Mouse (Mus musculus): ENCODE measurements around the gene Hk3. TPM values are rescaled to one million over a fixed set of nuclear protein-coding genes. Genes with fewer than 3 reads are reported as not detected.

Gene Hk3
- polyA plus RNA-seq, 1 experiment from 2014 or later, result 0.86 TPM

DNA sequence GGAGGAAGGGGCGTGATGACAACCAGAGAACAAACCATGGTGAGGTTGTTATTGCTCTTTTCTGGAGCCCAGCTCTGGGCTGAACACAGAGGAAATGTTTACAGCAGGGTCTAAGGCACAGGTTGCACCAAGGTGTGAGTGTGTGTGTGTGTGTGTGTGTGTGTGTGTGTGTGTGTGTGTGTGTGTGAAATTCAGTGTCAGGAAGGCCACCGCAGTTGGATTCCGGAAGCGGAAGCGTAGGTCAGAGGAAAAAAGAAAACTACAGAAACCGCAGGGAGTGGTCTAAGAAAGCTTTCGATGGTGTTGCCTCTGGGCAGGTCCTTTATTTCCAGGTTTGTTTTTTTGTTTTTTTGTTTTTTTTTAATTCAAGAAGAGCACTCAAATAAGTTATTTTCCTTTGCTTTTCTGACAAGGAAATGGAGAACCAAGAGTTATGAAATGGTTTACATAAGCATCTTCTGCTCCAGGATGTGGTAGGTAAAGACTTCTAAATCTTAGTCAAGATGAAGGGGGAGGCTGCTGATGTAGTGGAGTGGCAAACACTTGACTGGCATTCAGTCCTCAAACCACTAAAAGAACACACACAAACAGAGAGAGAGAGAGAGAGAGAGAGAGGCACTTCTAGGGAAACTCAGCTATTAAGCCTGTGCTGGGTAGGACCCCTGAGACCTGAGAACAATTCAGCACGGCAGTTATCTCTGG is 3.1 kb downstream of the Hk3 start:
- Histone ChIP-seq H3K9ac (no peak overlapping the region), H3K4me1 (replicated peaks) (peaks cover 3% of the 10 kb centered on the region; the same call in 1 of the 2 replicates), H3K27me3 (peaks cover 6% of the 10 kb centered on the region; the same call in 1 of the 2 replicates), H3K4me2 (no peak overlapping the region), H3K27ac (no peak overlapping the region), H3K4me3 (no peak overlapping the region), H3K9me3 (replicated peaks) (no peaks in the 10 kb centered on the region), H3K36me3 (no peaks in the 10 kb centered on the region)
- WGBS, result 76% methylated on average over 8 of the region's 8 CpGs
- no peak for ATAC-seq (replicated peaks; ENCODE audit: insufficient number of reproducible peaks, insufficient read depth, low FRiP score, low read depth)

DNA sequence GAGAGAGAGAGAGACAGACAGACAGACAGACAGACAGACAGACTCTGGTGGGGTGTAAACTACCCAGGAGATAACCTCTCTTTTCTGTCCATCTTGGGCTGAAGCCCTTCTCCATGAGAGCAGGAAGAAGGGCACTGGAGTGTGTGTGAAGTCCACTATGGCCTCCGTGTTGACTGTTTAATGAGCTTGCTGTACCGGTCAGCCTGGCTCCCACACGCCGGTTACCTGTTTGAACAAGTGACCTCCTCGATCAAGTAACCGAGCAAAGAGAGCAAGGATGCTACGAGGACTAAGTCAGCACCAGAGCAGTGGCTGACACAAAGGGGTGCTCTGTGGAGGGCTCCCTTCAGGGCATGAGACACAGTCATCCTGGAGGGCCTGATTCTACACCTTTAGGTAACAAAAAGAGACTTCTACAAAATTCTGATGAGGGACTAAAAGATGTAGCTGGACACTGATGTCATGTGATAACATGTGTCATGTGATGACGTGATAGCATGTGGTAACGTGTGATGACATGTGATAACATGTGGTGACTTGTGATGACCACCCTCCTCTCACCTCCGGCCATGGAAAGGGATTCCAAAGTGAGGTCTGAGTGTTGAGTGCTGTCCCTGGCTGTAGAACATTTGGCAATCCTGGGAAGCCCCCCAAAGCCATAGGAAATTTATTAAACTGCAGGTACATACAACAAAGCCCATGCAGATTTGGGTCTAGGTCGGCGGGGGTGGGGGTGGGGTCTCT is 3.9 kb downstream of the Hk3 start:
- ATAC-seq (replicated peaks; ENCODE audit: insufficient number of reproducible peaks, insufficient read depth, low FRiP score, low read depth), result no peak
- Histone ChIP-seq H3K4me2 (no peak overlapping the region), H3K36me3 (no peaks in the 10 kb centered on the region), H3K9ac (no peak overlapping the region), H3K4me3 (no peak overlapping the region), H3K4me1 (replicated peaks) (no peaks in the 10 kb centered on the region), H3K27me3 (peaks cover 7% of the 10 kb centered on the region; the same call in 1 of the 2 replicates), H3K9me3 (replicated peaks) (no peaks in the 10 kb centered on the region), H3K27ac (no peak overlapping the region)
- WGBS, result 74% methylated on average over 12 of the region's 12 CpGs

GRCm38 (mm10) chr13:55014451-55014850 is 6.7 kb downstream of the Hk3 start:
- ATAC-seq (replicated peaks; ENCODE audit: insufficient number of reproducible peaks, insufficient read depth, low FRiP score, low read depth), result no peak

GRCm38 (mm10) chr13:55013702-55014344 is 7.4 kb downstream of the Hk3 start:
- Histone ChIP-seq H3K9me3 (replicated peaks) (no peaks in the 10 kb centered on the region), H3K4me3 (no peak overlapping the region), H3K4me1 (replicated peaks) (no peaks in the 10 kb centered on the region), H3K27me3 (peaks cover 13% of the 10 kb centered on the region), H3K4me2 (no peak overlapping the region), H3K9ac (no peak overlapping the region), H3K27ac (no peak overlapping the region), H3K36me3 (no peaks in the 10 kb centered on the region)
- ATAC-seq (replicated peaks; ENCODE audit: insufficient number of reproducible peaks, insufficient read depth, low FRiP score, low read depth), result no peak
- 35% methylated on average over 9 of the region's 9 CpGs for WGBS

More at GRCm38 (mm10) chr13:55014451-55014850, 6.7 kb downstream of the Hk3 start:
- peaks cover 12% of the 10 kb centered on the region; the same call in 1 of the 2 replicates for H3K27me3 ChIP-seq
- H3K4me3 ChIP-seq, result no peak overlapping the region
- no peak overlapping the region for H3K27ac ChIP-seq
- H3K9ac ChIP-seq, result no peak overlapping the region
- no peak overlapping the region for H3K4me2 ChIP-seq
- no peaks in the 10 kb centered on the region for H3K9me3 ChIP-seq (replicated peaks)
- 70% methylated on average over 9 of the region's 9 CpGs for WGBS
- no peaks in the 10 kb centered on the region for H3K36me3 ChIP-seq
- H3K4me1 ChIP-seq (replicated peaks), result no peaks in the 10 kb centered on the region

DNA sequence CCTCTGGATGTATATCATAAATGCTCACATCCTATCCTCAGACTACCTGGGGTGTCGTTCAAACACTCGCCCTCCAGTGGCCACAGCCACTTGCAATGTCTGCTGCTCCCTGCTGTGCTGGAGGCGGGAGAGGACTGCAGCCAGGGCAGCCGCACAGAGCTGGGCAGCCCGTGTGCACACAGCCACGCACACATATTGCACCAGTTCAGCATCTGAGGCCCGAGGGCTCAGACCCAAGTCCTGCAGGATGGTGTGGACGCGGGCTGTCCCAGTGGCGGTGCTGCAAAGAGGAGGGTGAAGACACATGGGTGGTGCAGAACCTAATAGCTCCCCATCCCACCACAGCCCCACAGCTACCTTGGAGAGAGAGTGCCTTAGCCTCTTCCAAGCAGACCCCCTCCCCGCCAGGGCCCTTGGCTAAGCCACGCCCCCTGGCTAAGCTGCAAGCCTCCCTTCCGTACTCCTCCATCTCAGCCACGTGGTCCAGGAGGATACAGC is 9.2 kb downstream of the Hk3 start:
- H3K4me3 ChIP-seq, result no peak overlapping the region
- no peak overlapping the region for H3K9ac ChIP-seq
- no peak for ATAC-seq (replicated peaks; ENCODE audit: insufficient number of reproducible peaks, insufficient read depth, low FRiP score, low read depth)
- no peaks in the 10 kb centered on the region for H3K4me1 ChIP-seq (replicated peaks)
- no peaks in the 10 kb centered on the region for H3K9me3 ChIP-seq (replicated peaks)
- 8% methylated on average over 14 of the region's 14 CpGs for WGBS
- H3K36me3 ChIP-seq, result no peaks in the 10 kb centered on the region
- H3K27ac ChIP-seq, result no peak overlapping the region
- H3K27me3 ChIP-seq, result peaks cover 22% of the 10 kb centered on the region
- H3K4me2 ChIP-seq, result no peak overlapping the region

GRCm38 (mm10) chr13:55011103-55011502 is 10.1 kb downstream of the Hk3 start:
- 85% methylated on average over 15 of the region's 15 CpGs for WGBS
- no peaks in the 10 kb centered on the region for H3K9me3 ChIP-seq (replicated peaks)
- H3K4me3 ChIP-seq, result no peak overlapping the region
- no peaks in the 10 kb centered on the region for H3K36me3 ChIP-seq
- no peak overlapping the region for H3K27ac ChIP-seq
- H3K27me3 ChIP-seq, result peaks cover 22% of the 10 kb centered on the region
- H3K9ac ChIP-seq, result no peak overlapping the region
- H3K4me1 ChIP-seq (replicated peaks), result no peaks in the 10 kb centered on the region
- no peak for ATAC-seq (replicated peaks; ENCODE audit: insufficient number of reproducible peaks, insufficient read depth, low FRiP score, low read depth)
- H3K4me2 ChIP-seq, result no peak overlapping the region

DNA sequence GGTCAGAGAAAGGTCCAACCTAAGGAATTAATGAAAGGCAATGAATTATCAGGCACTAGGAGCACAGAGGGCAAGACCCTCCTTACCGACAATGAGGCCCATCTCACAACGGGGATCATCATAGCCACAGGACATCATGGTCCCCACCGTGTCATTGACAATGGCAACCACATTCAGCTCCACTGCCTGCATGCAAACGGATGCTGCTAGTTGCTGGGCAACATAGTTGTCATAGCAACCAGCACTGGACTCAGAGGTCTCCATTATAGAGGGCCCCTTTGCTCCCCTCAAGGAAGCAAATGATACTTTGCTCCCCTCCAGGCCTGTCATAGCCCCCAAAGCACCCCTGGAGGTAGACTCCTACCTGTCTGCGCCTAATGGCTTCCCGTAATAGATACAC is 12.6 kb downstream of the Hk3 start:
- Histone ChIP-seq H3K9ac (no peak overlapping the region), H3K4me1 (replicated peaks) (no peaks in the 10 kb centered on the region), H3K4me2 (no peak overlapping the region), H3K36me3 (no peaks in the 10 kb centered on the region), H3K4me3 (no peak overlapping the region), H3K27ac (no peak overlapping the region), H3K9me3 (replicated peaks) (no peaks in the 10 kb centered on the region), H3K27me3 (peaks cover 22% of the 10 kb centered on the region)
- WGBS, result 74% methylated on average over 6 of the region's 6 CpGs
- no peak for ATAC-seq (replicated peaks; ENCODE audit: insufficient number of reproducible peaks, insufficient read depth, low FRiP score, low read depth)

DNA sequence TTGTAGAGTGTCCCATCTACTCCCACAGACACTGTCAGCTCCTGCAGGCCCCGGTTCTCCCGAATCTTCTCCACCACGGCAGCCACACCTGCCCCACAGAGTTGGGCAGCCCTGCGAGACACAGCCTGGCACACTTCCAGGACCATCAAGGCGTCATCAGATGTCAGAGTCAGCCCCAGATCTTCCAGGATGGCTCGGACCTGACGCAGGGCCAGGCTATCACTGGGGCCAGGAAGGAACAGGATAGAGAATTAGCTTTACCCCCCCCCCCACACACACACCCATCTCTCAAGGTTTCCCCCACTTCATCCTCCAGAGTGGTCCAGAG is 14.8 kb downstream of the Hk3 start:
- Histone ChIP-seq H3K27me3 (peaks cover 20% of the 10 kb centered on the region), H3K4me3 (no peak overlapping the region), H3K36me3 (no peaks in the 10 kb centered on the region), H3K4me1 (replicated peaks) (no peaks in the 10 kb centered on the region), H3K27ac (no peak overlapping the region), H3K9ac (no peak overlapping the region), H3K9me3 (replicated peaks) (no peaks in the 10 kb centered on the region), H3K4me2 (no peak overlapping the region)
- WGBS, result 68% methylated on average over 7 of the region's 7 CpGs
- no peak for ATAC-seq (replicated peaks; ENCODE audit: insufficient number of reproducible peaks, insufficient read depth, low FRiP score, low read depth)

DNA sequence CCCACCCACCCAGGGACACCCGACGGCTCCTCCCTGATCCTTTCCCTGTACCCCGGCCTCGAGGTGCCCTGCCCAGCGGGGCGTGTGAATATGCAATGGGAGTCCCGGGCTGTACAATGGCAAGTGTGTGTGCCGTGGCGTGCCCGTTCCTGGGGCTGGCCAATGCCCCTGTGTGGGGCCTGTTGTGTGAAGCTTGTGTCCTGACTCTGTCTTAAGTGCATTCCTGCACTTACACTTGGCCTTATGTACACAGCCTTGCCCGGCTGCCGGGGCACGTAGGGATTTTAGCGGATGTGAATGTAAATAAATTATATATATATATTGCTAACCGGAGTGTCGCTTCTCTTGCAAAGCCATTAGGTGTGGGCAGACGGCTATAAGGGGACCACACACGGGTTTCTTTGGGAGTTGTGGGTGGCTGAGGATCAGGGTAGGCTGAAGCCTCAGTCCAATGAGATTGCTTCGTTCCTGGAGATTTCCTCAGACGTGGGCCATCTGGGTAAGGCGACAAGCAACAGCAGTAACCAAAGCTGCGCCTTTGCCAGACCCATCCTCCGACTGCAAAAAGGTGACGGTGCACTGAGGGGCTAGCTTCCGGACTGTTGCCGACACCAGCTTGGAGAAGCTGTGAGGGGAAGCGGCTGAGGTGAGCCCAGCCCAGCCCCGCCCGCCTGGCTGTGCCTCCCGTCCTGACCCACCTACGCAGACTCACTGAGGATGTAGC is 15.3 kb downstream of the Hk3 start:
- no peak overlapping the region for H3K27ac ChIP-seq

GRCm38 (mm10) chr13:55004646-55005045 is 16.5 kb downstream of the Hk3 start:
- Histone ChIP-seq H3K9me3 (replicated peaks) (no peaks in the 10 kb centered on the region), H3K27ac (no peak overlapping the region), H3K4me2 (no peak overlapping the region), H3K27me3 (peaks cover 15% of the 10 kb centered on the region), H3K9ac (no peak overlapping the region), H3K4me1 (replicated peaks) (no peaks in the 10 kb centered on the region), H3K36me3 (no peaks in the 10 kb centered on the region), H3K4me3 (no peak overlapping the region)
- no peak for ATAC-seq (replicated peaks; ENCODE audit: insufficient number of reproducible peaks, insufficient read depth, low FRiP score, low read depth)
- WGBS, result 67% methylated on average over 11 of the region's 11 CpGs

More for the DNA sequence above, 15.3 kb downstream of the Hk3 start:
- no peak overlapping the region for H3K4me2 ChIP-seq
- H3K4me3 ChIP-seq, result no peak overlapping the region
- H3K9ac ChIP-seq, result no peak overlapping the region
- WGBS, result 71% methylated on average over 31 of the region's 31 CpGs
- peaks cover 20% of the 10 kb centered on the region for H3K27me3 ChIP-seq
- no peaks in the 10 kb centered on the region for H3K4me1 ChIP-seq (replicated peaks)
- H3K9me3 ChIP-seq (replicated peaks), result no peaks in the 10 kb centered on the region
- ATAC-seq (replicated peaks; ENCODE audit: insufficient number of reproducible peaks, insufficient read depth, low FRiP score, low read depth), result no peak
- no peaks in the 10 kb centered on the region for H3K36me3 ChIP-seq

DNA sequence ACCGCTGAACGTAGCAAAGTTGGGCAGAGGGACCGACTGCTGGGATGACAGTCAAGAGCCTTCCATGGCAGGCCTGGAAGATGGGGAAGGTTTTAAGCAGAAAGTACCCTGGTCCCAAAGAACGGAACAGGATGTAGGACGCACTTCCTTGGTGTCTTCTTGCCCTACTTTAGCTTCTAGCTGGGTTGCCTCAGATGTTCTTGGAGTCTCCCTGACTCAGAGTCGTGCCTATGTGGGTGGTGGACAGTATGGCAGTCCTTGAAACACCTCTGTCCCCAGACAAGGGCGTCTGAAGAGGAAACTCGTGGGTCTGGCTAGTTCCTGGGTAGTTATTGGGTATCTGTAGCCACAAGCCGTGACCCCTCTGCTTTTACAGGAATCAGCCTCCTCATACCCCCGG is 19.1 kb downstream of the Hk3 start:
- H3K9ac ChIP-seq, result no peak overlapping the region
- no peaks in the 10 kb centered on the region for H3K36me3 ChIP-seq
- ATAC-seq (replicated peaks; ENCODE audit: insufficient number of reproducible peaks, insufficient read depth, low FRiP score, low read depth), result no peak
- WGBS, result 73% methylated on average over 10 of the region's 10 CpGs
- no peak overlapping the region for H3K4me3 ChIP-seq
- peaks cover 6% of the 10 kb centered on the region for H3K27me3 ChIP-seq
- H3K4me2 ChIP-seq, result no peak overlapping the region
- no peaks in the 10 kb centered on the region for H3K9me3 ChIP-seq (replicated peaks)
- no peaks in the 10 kb centered on the region for H3K4me1 ChIP-seq (replicated peaks)
- H3K27ac ChIP-seq, result no peak overlapping the region
